Mouse (Mus musculus) hindbrain, embryonic 13.5 days (tissue): Measurements from ENCODE around the gene Rdh19. TPM values are rescaled to one million over a fixed set of nuclear protein-coding genes. Genes with fewer than 3 reads are reported as not detected.
"Not testable (repeated sequence)": the region's sequence is repeated elsewhere in the genome, so short reads cannot be mapped to it uniquely, and the experiment has no call there.

Source experiments
- ATAC-seq: fragments of 200-750 bp; cut with Nextera tagmentation; 2 replicates; pipeline ENCODE4 v1.8.0; 2017; ENCODE audit warnings: moderate TSS enrichment; ENCODE audit not compliant: low FRiP score
- H3K27ac ChIP-seq: fragments of 300-500 bp; sonication (generic); 2 replicates; pipeline ENCODE4 v1.5.1; 2015; ENCODE audit warnings: inconsistent platforms, mild to moderate bottlenecking, moderate library complexity
- H3K27me3 ChIP-seq: fragments of 300-500 bp; sonication (generic); 2 replicates; pipeline ENCODE4 v1.6.1; 2015; ENCODE audit warnings: mild to moderate bottlenecking, inconsistent platforms
- H3K36me3 ChIP-seq: fragments of 300-500 bp; sonication (generic); 2 replicates; pipeline ENCODE4 v1.6.1; 2015; ENCODE audit warnings: mild to moderate bottlenecking, inconsistent platforms
- H3K4me1 ChIP-seq: fragments of 300-500 bp; sonication (generic); replicated peaks from 2 replicates; pipeline ENCODE4 v1.6.1; 2015; ENCODE audit warnings: inconsistent platforms
- H3K4me2 ChIP-seq: fragments of 300-500 bp; sonication (generic); 2 replicates; pipeline ENCODE4 v1.6.1; 2015; ENCODE audit warnings: inconsistent platforms, mild to moderate bottlenecking, moderate library complexity
- H3K4me3 ChIP-seq: fragments of 300-500 bp; sonication (generic); 2 replicates; pipeline ENCODE4 v1.5.1; 2015; ENCODE audit warnings: mild to moderate bottlenecking, inconsistent platforms
- H3K9ac ChIP-seq: fragments of 300-500 bp; sonication (generic); 2 replicates; pipeline ENCODE4 v1.6.1; 2015; ENCODE audit warnings: mild to moderate bottlenecking, inconsistent platforms
- H3K9me3 ChIP-seq: fragments of 300-500 bp; sonication (generic); 2 replicates; pipeline ENCODE4 v1.6.1; 2016; ENCODE audit warnings: inconsistent platforms
- whole genome bisulfite sequencing: fragments of 180-500 bp; shearing (Covaris S2); methylation state at CpG from one replicate; pipeline ENCODE4 v1.1.7; 2015; 5-methylcytosine and 5-hydroxymethylcytosine counted together
- polyA plus RNA-seq: library from polyadenylated mRNA; unstranded; fragments of >200 nt; fragmentation: Nextera tagmentation; extraction: Ambion mirVana; gene quantifications from 2 replicates; pipeline ENCODE4 v1.2.1, GENCODE M21; 2015

Gene Rdh19
- polyA plus RNA-seq, 1 experiment from 2014 or later: not detected

- Histone ChIP-seq H3K27me3 (no peaks in the 10 kb centered on the region), H3K4me1 (0 out of 2 replicates have a peak, but pooled peaks cover 4% of the 10 kb centered on the region), H3K27ac (no peak overlapping the region), H3K9me3 (no peaks in the 10 kb centered on the region), H3K4me3 (no peak overlapping the region), H3K4me2 (no peak overlapping the region), H3K36me3 (no peaks in the 10 kb centered on the region), H3K9ac (no peak overlapping the region)
- ATAC-seq: no peak
- WGBS: 85% methylated on average over 4 of the region's 4 CpGs
Observed at GRCm38 (mm10) chr10:127886971-127887370, 37.2 kb downstream of the Rdh19 start.

GRCm38 (mm10) chr10:127888605-127889004 lies 38.9 kb downstream of the Rdh19 start, which contains the start of gene Rdh7:
Rdh7 (minus strand) TSS chr10:127888817.
- Histone ChIP-seq H3K36me3 (no peaks in the 10 kb centered on the region), H3K9me3 (no peaks in the 10 kb centered on the region), H3K27ac (no peak within 1 kb of the TSS), H3K4me1 (0 out of 2 replicates have a peak, but pooled peaks cover 4% of the 10 kb centered on the region), H3K9ac (no peak within 1 kb of the TSS), H3K4me2 (no peak within 1 kb of the TSS), H3K27me3 (no peaks in the 10 kb centered on the region), H3K4me3 (no peak within 1 kb of the TSS)
- ATAC-seq: no peak

DNA sequence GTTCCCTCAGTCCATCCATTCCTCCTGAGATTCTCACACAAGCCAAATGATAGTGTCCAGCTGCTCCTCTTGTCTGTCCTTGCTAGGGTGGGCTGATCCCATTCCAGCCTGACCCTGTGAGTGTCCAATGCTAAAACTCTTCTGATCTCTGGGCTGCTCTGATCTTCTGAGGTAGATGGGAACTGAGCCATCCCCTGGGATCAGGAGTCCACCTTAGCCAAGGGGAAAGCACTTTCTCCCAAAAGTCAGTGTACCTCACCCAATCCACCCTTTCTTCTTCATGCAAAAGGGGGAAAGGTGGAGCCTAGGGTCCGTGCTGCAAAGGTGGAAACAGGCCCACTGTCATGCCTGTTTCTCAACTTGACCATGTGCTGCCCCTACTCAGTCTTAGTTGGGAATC lies 41.8 kb downstream of the Rdh19 start:
- H3K36me3 ChIP-seq: no peaks in the 10 kb centered on the region
- 0 out of 2 replicates have a peak, but pooled peaks cover 4% of the 10 kb centered on the region for H3K4me1 ChIP-seq
- no peak overlapping the region for H3K27ac ChIP-seq
- H3K9me3 ChIP-seq: no peaks in the 10 kb centered on the region
- no peak overlapping the region for H3K4me3 ChIP-seq
- no peak for ATAC-seq
- no peak overlapping the region for H3K4me2 ChIP-seq
- WGBS: 86% methylated on average over 1 of the region's 1 CpGs
- H3K9ac ChIP-seq: no peak overlapping the region
- H3K27me3 ChIP-seq: no peaks in the 10 kb centered on the region

- not testable (repeated sequence) for H3K27me3 ChIP-seq, H3K36me3 ChIP-seq, H3K9ac ChIP-seq, H3K9me3 ChIP-seq, H3K4me2 ChIP-seq, H3K27ac ChIP-seq, H3K4me1 ChIP-seq, H3K4me3 ChIP-seq, ATAC-seq
- WGBS: 71% methylated on average over 5 of the region's 5 CpGs
Observed at GRCm38 (mm10) chr10:127893163-127894022, 43.7 kb downstream of the Rdh19 start.

- Histone ChIP-seq H3K27ac (no peak overlapping the region), H3K4me2 (no peak overlapping the region), H3K27me3 (no peaks in the 10 kb centered on the region), H3K9ac (no peak overlapping the region), H3K9me3 (no peaks in the 10 kb centered on the region), H3K4me1 (no peaks in the 10 kb centered on the region), H3K4me3 (no peak overlapping the region), H3K36me3 (no peaks in the 10 kb centered on the region)
- no peak for ATAC-seq
- WGBS: 79% methylated on average over 5 of the region's 5 CpGs
Observed at GRCm38 (mm10) chr10:127896705-127897104, 47.0 kb downstream of the Rdh19 start.

- H3K36me3 ChIP-seq: no peaks in the 10 kb centered on the region
- no peaks in the 10 kb centered on the region for H3K27me3 ChIP-seq
- 86% methylated on average over 3 of the region's 3 CpGs for WGBS
Observed at GRCm38 (mm10) chr10:127897506-127897905, 47.8 kb downstream of the Rdh19 start.

DNA sequence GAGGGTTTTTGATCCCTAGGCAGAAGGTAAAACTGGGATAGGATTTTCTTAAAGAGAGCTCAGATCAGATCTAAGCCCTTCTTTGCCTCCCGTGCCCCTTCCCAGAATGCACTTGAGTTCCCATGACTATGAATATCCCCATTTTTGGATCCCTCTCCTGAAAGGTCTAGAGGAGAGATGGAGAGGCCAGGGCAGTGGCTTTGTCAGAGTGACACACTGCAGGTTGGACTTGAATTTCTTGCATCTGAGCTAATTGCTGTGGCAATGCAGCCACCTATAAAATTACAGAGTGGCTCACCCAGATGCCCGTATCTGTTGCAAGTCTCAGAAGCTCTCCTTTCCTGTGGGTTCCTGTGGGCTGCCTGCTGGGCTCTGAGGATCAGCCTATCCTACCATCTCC lies 48.5 kb downstream of the Rdh19 start, which contains the start of gene Sdr9c7:
Gene Sdr9c7 (plus strand): TSS at position 301 of the 400 bp plus-strand sequence.
- no peaks in the 10 kb centered on the region for H3K9me3 ChIP-seq
- H3K27me3 ChIP-seq: no peaks in the 10 kb centered on the region
- H3K4me2 ChIP-seq: no peak within 1 kb of the TSS
- no peak for ATAC-seq
- H3K4me1 ChIP-seq: no peaks in the 10 kb centered on the region
- no peak within 1 kb of the TSS for H3K27ac ChIP-seq
- H3K36me3 ChIP-seq: no peaks in the 10 kb centered on the region
- no peak within 1 kb of the TSS for H3K9ac ChIP-seq
- H3K4me3 ChIP-seq: no peak within 1 kb of the TSS
- WGBS: 98% methylated on average over 2 of the region's 2 CpGs

More at GRCm38 (mm10) chr10:127897506-127897905, 47.8 kb downstream of the Rdh19 start:
- Histone ChIP-seq H3K9me3 (no peaks in the 10 kb centered on the region), H3K27ac (no peak overlapping the region), H3K4me3 (no peak overlapping the region), H3K4me1 (no peaks in the 10 kb centered on the region), H3K9ac (no peak overlapping the region), H3K4me2 (no peak overlapping the region)
- ATAC-seq: no peak

DNA sequence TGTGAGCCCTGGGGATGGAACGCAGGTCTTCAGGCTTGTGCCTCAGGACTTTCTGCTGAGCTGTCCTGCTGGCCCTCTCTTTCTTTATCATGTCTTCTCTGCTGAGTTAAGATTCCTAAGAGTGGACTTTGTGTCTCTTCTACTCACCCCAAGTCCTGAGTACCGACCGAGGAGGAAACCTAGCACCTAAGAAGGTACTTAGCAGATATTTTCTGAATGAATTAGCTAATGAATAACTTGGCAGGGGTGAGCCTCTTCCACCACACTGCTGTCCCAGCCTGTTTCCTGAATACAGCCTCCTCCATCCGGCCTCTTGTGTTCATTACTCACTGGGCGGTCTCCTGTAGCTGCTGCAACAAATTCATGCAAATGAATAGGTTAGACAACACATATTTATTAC lies 50.1 kb downstream of the Rdh19 start:
- H3K4me2 ChIP-seq: no peak overlapping the region
- no peak overlapping the region for H3K9ac ChIP-seq
- H3K27ac ChIP-seq: no peak overlapping the region
- peaks cover under 1% of the 10 kb centered on the region; the same call in 1 of the 2 replicates for H3K4me1 ChIP-seq
- no peaks in the 10 kb centered on the region for H3K27me3 ChIP-seq
- no peak for ATAC-seq
- no peaks in the 10 kb centered on the region for H3K36me3 ChIP-seq
- WGBS: 65% methylated on average over 5 of the region's 5 CpGs
- H3K9me3 ChIP-seq: no peaks in the 10 kb centered on the region
- H3K4me3 ChIP-seq: no peak overlapping the region

- no peaks in the 10 kb centered on the region for H3K9me3 ChIP-seq
- no peak overlapping the region for H3K4me2 ChIP-seq
- H3K27me3 ChIP-seq: no peaks in the 10 kb centered on the region
- H3K27ac ChIP-seq: no peak overlapping the region
- H3K4me3 ChIP-seq: no peak overlapping the region
- peaks cover 4% of the 10 kb centered on the region for H3K4me1 ChIP-seq
- WGBS: 83% methylated on average over 4 of the region's 4 CpGs
- no peak for ATAC-seq
- no peak overlapping the region for H3K9ac ChIP-seq
- no peaks in the 10 kb centered on the region for H3K36me3 ChIP-seq
Observed at GRCm38 (mm10) chr10:127901751-127902150, 52.0 kb downstream of the Rdh19 start.

- 47% methylated on average over 1 of the region's 1 CpGs for WGBS
- ATAC-seq: no peak
- Histone ChIP-seq H3K36me3 (no peaks in the 10 kb centered on the region), H3K4me2 (no peak overlapping the region), H3K27ac (no peak overlapping the region), H3K4me1 (peaks cover 4% of the 10 kb centered on the region), H3K27me3 (no peaks in the 10 kb centered on the region), H3K9ac (no peak overlapping the region), H3K9me3 (no peaks in the 10 kb centered on the region), H3K4me3 (no peak overlapping the region)
Observed at GRCm38 (mm10) chr10:127903116-127903515, 53.4 kb downstream of the Rdh19 start.

DNA sequence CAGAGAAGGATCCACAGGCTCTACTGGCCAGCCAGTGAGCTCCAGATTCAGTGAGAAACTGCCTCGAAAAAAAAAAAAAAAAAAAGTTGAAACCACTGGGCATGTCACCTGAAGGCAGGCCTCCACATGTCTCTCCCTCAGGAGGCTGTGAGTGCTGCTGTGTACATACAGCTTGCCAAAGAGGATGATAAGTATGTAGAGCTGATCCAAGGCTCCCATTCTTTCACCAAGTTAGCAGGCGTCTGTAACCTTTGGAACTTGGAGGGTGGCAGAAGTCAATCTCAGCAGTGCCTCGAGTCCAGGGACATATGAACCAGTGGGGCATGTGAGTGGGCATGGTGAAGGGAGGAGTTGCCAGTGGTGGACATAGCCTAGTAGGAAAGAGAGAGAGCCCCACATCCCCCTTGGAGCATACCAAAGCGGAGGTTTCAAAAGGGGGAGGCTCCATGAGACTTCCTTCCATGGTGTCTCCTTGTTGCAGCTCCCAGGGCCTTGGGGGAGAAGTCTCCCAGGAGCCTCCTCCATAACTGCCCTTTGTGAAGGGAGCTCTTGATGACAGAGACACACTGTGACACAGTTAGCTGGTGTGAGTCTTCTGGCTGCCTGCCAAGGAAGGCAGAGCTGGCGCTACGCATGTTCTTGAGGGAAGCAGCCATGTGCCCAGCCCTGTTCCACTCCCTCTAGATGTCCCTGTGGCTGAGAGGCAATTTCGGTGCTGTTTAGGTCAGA lies 55.2 kb downstream of the Rdh19 start:
- Histone ChIP-seq H3K9me3 (no peaks in the 10 kb centered on the region), H3K27ac (no peak overlapping the region), H3K4me1 (peaks cover 4% of the 10 kb centered on the region), H3K27me3 (no peaks in the 10 kb centered on the region), H3K4me3 (no peak overlapping the region), H3K4me2 (no peak overlapping the region), H3K36me3 (no peaks in the 10 kb centered on the region), H3K9ac (no peak overlapping the region)
- ATAC-seq: peak; percentile 24; the same call in 1 of the 2 replicates
- WGBS: 67% methylated on average over 7 of the region's 7 CpGs

DNA sequence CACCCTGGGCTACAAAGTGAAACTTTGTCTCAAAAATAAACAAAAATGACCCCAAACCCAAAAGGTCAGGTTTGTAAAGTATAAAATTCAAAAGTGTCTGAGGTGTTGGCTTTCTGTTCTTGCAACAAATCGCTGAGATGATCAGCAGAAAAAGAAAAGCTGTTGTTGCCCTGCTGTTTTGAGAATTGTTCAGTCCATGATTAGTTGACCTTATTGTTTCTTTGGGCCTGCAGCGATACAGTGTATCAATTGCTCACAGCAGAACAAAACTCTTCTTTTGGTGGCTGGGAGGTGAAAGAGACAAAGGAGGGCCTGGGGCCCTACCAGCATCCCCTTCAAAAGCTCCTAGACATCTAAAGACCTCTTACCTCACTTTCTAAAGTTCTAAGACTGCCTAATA lies 56.4 kb downstream of the Rdh19 start:
- WGBS: 38% methylated on average over 2 of the region's 2 CpGs
- Histone ChIP-seq H3K27ac (no peak overlapping the region), H3K4me2 (no peak overlapping the region), H3K9me3 (no peaks in the 10 kb centered on the region), H3K36me3 (no peaks in the 10 kb centered on the region), H3K4me1 (peaks cover 4% of the 10 kb centered on the region), H3K9ac (no peak overlapping the region), H3K4me3 (no peak overlapping the region), H3K27me3 (no peaks in the 10 kb centered on the region)
- no peak for ATAC-seq
